Mouse (Mus musculus) embryo, embryonic 11.5 days (tissue): Measurements from ENCODE around the gene Fhit.
"Not testable (repeated sequence)": the region's sequence is repeated elsewhere in the genome, so short reads cannot be mapped to it uniquely, and the experiment has no call there.

Source experiments
- DNase-seq: peaks from one replicate; pipeline ENCODE4 v3.0.0-alpha.2; 2012; ENCODE audit warnings: low read depth, low spot score

The Fhit gene

GRCm38 (mm10) chr14:11161751-11162231 is at the start of gene Fhit:
TSS of gene Fhit (minus strand) at chr14:11162035.
- peak; percentile 73 for DNase-seq

DNA sequence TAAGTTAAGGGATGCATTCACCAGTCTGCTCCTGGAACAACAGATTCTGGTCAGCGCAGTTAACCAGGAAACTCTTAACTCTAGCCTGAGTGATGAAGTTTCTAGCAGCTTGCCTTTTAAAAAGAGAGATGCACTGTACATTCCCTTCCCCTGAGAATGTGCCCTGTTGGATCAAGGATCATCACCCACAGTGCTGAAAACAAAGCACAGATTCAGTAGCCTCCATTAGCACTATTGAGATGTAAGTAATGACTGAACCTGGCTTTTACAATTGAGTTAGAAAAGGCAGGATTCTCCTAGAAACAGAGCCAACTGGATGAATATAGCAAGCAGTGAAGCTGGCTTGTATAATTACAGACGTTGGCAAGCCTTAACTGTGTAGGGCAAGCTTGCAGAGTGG is 45.0 kb upstream of the Fhit start:
- no peak for DNase-seq

DNA sequence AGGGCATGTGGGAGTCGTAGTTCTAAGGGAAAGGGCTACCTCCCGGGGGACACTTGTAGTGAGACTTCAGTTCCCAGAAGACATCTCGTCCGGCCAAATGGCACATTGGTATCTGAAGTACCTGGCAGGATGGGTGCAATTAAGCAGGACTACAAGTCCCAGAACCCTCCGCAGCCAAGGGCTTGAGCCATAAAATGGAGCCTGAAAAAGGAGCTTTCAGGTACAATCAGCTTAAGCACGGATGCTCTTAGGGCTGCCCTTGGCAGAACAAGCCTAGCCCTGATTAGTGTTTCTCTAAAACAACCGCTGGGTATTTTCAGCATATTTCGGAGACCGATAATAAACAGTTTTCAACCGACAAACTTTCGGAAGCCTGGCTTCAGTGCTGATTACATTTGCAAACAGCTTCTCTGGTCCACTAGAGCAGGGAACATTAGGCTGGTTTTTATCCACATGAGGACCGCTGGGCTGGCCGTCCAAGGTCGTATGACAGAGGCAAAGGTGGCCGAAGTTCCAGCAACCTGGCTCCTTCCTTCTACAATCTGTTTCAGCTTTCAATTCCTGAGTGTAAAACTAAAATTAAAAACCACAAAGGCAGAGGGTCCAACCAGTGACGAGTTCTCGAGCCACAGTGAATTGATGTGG is 907 bp downstream of the Fhit start:
- peak; percentile 36 for DNase-seq

DNA sequence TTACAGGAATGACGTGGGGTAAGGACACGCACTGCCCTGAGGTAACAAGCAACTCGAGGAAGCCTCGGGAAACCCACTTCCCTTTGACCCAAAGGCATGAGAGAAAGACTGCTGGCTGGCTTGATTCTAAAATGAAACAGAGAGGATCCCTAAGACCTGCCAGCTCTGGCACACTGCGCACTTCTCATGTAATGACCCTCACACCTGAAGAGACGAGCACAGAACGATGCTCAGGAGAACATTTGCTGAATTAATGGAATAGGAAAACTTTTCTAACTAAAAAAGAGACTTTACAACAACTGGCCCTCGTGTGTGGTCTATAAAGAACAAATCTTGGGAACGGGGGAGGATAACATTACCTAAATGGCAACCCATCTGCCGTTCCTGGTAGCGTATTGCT is 2.2 kb downstream of the Fhit start:
- DNase-seq, result no peak

- no peak for DNase-seq
Observed at GRCm38 (mm10) chr14:11159021-11159420, 2.8 kb downstream of the Fhit start.

DNA sequence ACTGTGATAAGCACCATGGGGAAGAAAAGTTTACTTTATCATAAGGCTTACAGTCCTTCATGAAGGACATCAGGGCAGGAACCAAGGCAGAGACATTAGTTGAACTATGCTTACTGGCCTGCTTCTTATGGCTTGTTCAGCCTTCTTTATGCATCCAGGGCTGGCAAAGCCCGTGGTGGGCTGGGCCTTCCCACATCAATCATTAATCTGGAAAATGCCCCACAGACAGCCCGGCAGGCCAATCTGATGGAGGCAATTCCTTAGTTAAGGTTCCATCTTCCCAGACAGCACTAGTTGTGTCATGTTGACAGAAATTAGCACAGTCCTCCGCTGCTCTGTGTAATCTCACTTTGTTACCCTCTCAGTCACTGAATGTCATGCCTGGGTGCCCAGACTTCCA is 4.1 kb downstream of the Fhit start:
- DNase-seq, result no peak

GRCm38 (mm10) chr14:11151634-11152321 is 10.1 kb downstream of the Fhit start:
- no peak for DNase-seq

DNA sequence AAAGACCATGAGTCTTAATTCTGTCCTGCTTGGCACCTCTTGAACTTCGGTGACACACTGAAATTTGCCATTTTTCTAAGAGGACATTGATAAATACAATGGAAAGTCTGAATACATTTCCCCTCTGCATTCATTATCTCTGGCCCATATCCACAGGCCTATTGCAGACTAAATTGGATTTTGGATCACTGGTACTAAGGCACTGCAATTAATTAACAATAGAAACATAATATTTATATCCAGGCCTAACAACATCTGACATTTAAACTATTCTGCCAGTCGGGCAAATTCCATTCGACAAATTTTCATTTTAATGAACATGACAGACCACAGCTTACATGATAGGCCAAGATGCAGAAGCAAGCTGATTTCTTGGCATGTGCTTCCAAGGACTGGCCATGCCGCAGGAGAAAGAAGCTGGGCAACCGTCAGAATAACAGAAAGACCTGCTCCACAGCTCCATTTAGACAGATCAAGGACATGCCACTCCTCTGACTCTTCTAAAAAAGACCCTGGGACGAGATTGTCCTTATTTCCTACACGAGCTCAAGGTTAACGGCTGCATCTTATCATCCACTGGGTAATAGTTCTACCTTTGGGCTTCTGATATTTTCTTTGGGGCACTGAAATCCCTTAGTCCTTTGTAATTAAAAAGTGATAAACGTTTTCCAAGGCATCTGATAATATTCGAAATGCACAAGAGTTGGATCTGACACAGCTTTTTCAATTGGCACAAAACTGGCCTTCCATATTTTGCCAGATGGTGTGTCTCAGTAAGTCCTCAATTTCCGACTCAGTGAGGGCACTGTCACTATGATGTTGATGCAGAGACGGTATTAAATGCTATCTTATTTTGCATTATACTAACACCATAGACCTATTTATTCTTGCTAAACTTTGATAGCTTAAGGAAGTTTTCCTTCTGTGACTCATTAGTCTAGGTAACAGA is 27.8 kb downstream of the Fhit start:
- DNase-seq, result no peak

GRCm38 (mm10) chr14:11132637-11133474 is 29.0 kb downstream of the Fhit start:
- no peak for DNase-seq

GRCm38 (mm10) chr14:11125096-11125495 is 36.7 kb downstream of the Fhit start:
- DNase-seq, result no peak

DNA sequence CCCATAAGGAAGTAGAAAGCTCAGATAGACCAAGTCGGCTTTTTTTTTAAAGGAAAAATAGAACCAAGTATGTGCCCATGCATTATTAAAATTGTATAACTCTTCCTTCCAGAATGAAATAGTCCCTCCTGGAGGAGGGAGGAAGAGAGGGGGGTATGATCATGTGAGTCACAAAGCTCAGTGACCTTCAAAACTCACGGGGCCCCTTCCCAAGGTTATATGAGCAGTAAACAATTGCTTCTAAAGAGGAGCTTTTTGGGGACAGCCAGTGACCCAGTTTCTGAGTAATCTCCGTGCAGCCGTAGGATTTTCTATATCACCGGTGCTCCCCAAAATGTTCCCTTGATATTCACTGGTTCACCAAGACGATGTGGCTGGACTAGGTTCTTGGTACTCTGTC is 42.8 kb downstream of the Fhit start:
- DNase-seq, result no peak

- no peak for DNase-seq
Observed at GRCm38 (mm10) chr14:11085596-11085995, 76.2 kb downstream of the Fhit start.

- DNase-seq, result no peak
Observed at GRCm38 (mm10) chr14:11083946-11084345, 77.9 kb downstream of the Fhit start.

DNA sequence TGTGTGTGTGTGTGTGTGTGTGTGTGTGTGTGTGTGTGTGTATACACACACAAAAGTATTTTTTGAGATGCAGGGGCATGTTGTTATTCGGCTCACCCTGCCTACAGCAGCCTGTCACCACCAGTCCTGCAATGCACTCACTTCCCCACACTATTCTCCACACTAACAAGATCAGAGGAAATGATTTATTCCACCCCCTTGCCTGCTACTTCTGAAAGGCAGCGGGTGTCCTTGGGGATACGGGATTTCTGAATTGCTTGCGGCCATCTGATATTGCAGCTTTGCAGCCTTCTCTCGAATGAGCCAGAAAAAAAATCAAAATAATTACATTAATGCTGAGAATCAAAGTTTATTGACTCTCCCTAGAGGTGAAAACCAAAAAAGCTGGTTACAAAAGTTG is 78.4 kb downstream of the Fhit start:
- DNase-seq, result no peak

DNA sequence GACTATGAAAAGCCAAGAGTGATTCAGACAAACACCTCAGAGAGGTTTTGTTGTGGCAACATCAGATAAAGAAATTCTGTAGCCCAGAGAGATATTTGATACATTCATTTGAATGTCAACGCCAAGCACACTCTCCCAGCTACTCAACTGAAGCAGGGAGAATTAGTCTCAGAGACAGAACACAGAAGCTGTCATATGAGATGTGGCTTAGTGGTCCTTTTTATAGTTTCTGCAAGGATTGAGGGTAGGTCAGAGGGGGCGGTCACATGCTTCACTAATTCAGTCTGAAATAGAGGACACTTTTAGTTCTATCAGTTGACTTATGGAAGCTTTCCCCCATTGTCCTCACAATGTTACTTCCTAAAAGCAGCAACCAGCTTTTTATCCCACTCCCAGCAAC is 98.2 kb downstream of the Fhit start:
- DNase-seq, result no peak

- no peak for DNase-seq
Observed at GRCm38 (mm10) chr14:11060221-11060620, 101.6 kb downstream of the Fhit start.

DNA sequence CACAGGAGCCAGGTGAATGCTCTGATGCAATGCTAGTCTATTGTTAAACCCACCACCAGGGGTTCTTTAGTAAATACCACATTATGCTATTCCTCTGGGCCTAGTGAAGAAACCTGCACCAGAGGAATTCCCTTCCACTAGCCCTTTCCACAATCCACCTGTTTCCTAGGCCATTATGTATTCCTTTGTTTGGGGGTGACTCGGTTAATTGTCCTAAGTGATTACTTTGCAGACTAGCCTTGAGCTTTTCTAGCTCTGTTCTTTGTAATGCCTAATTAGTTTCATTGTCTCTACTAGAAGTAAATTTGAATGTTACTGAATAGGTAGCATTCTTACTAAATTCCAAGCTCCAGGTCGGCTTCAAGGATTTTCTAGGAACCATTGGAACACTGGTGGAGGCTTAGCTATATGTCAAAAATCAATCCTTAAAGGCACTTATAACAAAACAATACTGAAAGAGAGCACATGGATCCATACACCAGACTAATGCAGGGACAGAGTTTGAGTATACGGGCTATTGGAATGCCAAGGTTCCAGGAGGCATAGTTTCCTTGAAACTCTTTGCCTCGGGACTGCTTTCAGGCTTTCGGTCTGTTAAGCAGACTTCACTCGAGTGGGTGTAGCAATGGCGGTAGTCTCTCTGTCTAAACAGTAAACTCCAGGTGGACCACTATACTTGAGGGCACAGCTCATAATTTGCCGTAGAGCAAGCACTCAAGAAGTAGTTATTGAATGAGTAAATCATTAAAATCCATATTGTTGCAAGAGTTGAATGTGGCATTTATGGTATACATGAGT is 122.1 kb downstream of the Fhit start:
- not testable (repeated sequence) for DNase-seq

DNA sequence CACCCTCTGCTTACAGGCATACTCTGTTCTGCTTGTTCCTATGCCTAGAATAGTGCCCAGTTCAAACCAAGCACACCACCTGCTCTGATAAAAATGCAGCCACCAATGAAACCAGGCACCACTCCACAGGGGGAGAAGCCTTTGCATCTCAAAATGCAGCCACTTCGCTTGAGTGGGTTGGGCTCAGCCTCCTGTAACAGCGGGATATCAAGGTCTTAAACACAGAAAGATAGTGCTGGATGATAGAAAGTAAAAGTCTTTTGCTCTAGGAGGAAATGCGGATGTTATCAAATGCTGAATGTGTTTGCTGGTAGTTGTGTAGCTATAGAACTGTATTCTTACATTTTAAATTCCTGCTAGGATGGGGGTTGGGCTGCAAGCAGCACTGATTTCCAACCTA is 140.4 kb downstream of the Fhit start:
- no peak for DNase-seq

DNA sequence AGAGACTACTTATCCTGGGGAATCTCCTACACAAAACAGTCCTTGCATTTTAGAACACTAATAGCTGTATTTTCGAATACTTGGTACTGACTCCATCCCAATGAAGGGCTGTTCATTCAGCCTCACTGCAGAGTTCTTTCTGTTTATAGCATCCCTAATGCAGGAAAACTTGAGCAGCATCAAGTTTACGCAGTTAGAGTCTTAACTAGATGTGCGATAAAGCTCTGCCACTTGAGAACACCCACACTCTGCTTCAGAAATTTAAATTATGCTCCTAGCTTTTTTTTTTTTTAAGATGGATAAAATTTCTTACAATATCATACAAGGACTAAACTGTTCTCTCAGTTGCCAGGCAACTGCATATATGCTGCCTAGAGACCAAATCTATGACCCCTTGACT is 183.2 kb downstream of the Fhit start:
- DNase-seq, result no peak

GRCm38 (mm10) chr14:10941647-10942046 is 220.2 kb downstream of the Fhit start:
- no peak for DNase-seq

GRCm38 (mm10) chr14:10933667-10934066 is 228.2 kb downstream of the Fhit start:
- DNase-seq, result no peak
